Mouse (Mus musculus): Measurements from ENCODE around the gene Nsg1. TPM values are rescaled to one million over a fixed set of nuclear protein-coding genes. Genes with fewer than 3 reads are reported as not detected.
A peak's percentile ranks its signal among the peaks of the same experiment; 100 is the strongest.

The Nsg1 gene
- 100 to 1,000 TPM; 460 to 493 TPM for total RNA-seq (2021)

GRCm38 (mm10) chr5:38159634-38160413, at the start of gene Nsg1:
TSS of gene Nsg1 (minus strand) at chr5:38159907.
- no peak for DNase-seq (ENCODE audit: low spot score in 2 of 2)
- intact Hi-C loops (cut with DNase I), result loop anchor here (5.0 kb wide), 1 partner anchor 43 kb away; no protein-coding TSS in a partner anchor

DNA sequence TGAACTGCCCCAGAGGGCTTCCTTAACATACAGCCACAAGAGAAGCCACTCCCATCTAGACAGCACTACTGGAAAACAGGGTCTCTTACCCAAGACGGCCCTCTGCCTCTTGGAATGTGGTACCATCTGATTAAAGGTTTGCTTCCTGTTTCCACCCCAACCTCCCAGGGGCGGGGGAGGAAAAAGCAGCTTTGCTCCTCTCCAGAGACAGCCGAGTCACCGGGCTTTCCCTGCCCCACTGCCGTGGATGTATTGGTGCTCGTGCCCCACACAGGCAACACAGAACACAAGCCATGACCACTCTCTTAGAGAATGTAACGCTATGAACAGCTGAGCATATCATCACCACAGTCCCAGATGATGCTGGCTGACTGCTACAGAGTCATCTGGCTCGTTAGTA, 49.3 kb upstream of the Nsg1 start:
- intact Hi-C loops (cut with DNase I), result no loop called here
- no peak for DNase-seq (ENCODE audit: low spot score in 2 of 2)

DNA sequence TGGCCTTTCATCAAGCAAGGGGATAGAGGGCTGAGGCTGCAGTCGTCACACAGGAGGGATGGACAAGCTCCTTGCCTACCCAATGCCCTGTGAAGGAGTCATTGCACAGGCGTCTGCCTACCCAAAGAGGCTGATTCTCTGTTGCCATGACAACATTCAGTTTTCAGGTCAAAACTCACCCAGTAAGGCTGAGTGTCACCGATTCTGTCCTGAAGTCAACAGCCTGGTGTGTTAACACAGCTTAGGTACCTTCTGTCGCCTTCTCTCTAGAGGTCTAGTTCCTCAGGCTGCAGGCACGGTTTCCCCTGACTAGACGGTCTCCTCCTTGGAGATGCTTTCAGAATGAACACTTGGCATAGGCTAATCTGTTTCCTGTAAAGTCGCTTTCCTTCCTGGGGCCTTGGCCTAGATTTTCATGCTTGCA, 45.6 kb upstream of the Nsg1 start:
- DNase-seq (ENCODE audit: low spot score in 2 of 2), result peak; percentile 28 to 44
- intact Hi-C loops (cut with DNase I), result no loop called here

GRCm38 (mm10) chr5:38199686-38200085, 40.0 kb upstream of the Nsg1 start:
- intact Hi-C loops (cut with DNase I), result no loop called here
- no peak for DNase-seq (ENCODE audit: low spot score in 2 of 2)

GRCm38 (mm10) chr5:38197482-38197823, 37.7 kb upstream of the Nsg1 start:
- intact Hi-C loops (cut with DNase I), result loop anchor here (2.0 kb wide), 1 partner anchor 101 kb away; no protein-coding TSS in a partner anchor
- DNase-seq (ENCODE audit: low spot score in 2 of 2), result peak; percentile 82 to 89

GRCm38 (mm10) chr5:38196821-38197481, 37.2 kb upstream of the Nsg1 start:
- intact Hi-C loops (cut with DNase I), result loop anchor here (2.0 kb wide), 1 partner anchor 100 kb away; no protein-coding TSS in a partner anchor
- no peak for DNase-seq (ENCODE audit: low spot score in 2 of 2)

DNA sequence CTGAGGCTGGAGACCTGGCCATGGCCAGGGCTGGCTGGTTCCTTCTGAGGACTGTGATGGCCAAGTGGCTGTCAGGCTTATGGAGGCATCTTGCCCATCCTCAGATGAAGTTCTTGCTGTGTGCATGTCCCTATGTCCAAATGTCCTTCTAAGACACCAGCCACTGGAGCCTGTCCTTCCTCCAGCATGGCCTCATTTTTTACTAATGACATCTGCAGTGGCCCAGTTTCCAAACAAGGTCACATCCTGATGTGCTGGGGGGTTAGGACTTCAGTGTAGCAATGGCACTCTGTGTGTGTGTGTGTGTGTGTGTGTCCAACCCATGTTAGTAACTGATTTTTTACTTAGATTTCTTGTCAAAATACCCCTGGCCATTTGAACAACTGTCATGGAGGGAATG, 36.2 kb upstream of the Nsg1 start:
- intact Hi-C loops (cut with DNase I), result loop anchor here (2.0 kb wide), 1 partner anchor 99 kb away; no protein-coding TSS in a partner anchor

DNA sequence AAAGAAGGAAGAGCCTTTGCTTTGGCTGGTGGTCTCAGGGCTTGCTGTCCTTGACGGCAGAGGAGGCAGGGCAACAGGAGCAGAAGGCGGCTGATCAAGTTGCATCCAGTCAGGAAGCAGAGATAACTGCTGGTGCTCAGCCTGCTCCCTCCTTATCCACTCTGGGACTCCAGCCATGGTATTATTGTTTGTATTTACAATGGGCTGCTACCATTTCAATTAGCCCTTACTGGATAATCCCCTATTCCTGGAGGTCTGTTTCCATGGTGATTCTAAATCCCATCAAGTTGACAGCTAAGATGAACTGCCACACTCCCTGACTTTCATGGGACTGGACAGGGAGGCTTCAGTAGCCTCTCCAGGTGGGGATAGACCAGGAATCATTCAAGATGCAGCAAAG, 35.2 kb upstream of the Nsg1 start:
- intact Hi-C loops (cut with DNase I), result no loop called here
- no peak for DNase-seq (ENCODE audit: low spot score in 2 of 2)

More for the DNA sequence above, 36.2 kb upstream of the Nsg1 start:
- no peak for DNase-seq (ENCODE audit: low spot score in 2 of 2)

DNA sequence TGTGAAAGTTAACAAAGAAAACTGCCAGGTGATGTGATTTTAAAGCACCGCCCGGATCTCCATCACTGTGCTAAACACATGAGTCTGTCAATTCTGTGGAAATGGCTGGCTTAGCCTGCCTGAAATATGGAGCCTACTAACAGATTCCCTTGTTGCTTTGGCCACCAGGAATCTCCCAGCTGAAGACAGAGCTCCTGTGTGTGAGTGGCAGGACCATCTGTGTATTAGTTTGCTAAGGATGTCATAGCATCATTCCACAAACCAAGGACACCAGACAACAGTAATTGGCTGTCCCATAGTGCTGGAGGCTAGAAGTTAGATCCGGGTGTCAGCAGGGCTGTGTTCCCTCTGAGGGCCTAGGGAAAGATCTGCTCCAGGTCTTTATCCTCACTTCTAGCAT, 31.2 kb upstream of the Nsg1 start:
- intact Hi-C loops (cut with DNase I), result no loop called here

DNA sequence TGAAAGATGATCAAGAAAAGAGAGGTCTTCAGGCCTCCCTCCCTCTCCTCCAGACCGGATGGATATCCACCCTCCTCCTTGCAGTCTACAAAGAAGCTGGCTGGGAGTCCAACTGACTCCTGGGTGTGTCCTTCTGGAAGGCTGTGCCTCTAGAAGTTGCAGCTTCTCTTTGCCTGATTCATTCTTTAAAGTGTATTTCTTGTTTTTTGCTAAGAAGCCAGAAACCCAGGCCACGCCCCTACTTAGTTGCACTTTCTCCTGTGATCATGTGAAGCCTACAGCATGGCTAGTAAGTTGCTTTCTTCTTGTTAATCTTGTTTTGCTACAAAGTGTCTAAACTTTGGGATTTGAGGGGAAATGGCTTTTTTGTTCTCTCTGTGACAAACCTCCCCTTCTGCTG, 27.3 kb upstream of the Nsg1 start:
- no peak for DNase-seq (ENCODE audit: low spot score in 2 of 2)
- intact Hi-C loops (cut with DNase I), result no loop called here

More for the DNA sequence above, 31.2 kb upstream of the Nsg1 start:
- no peak for DNase-seq (ENCODE audit: low spot score in 2 of 2)

DNA sequence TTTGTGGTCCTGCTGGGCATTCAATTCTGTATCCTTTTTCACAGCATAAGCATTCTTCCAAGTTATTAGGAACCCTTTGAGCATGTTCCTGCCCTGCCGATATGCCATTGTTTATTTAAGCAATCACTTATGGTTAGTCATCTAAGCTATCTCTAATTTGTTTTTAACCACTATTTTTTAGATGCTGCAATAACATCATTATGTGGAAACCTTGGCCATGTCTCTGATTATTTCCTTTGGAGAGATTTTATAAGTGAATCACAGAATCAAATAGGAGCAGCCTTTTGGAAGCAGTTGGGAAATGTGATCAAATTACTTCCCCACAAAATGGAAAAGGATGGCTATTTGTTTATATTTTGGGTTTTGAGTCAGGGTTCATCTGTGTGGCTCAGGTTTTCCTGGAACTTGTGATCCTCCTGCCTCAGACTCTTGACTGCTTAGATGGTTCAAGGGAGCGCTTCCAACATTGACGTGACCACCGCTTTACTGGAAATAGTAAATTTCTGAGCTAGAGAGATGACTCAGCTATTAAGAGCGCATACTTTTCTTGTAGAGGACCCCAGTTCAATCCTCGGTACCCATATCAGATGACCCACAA, 25.1 kb upstream of the Nsg1 start:
- intact Hi-C loops (cut with DNase I), result no loop called here
- no peak for DNase-seq (ENCODE audit: low spot score in 2 of 2)

DNA sequence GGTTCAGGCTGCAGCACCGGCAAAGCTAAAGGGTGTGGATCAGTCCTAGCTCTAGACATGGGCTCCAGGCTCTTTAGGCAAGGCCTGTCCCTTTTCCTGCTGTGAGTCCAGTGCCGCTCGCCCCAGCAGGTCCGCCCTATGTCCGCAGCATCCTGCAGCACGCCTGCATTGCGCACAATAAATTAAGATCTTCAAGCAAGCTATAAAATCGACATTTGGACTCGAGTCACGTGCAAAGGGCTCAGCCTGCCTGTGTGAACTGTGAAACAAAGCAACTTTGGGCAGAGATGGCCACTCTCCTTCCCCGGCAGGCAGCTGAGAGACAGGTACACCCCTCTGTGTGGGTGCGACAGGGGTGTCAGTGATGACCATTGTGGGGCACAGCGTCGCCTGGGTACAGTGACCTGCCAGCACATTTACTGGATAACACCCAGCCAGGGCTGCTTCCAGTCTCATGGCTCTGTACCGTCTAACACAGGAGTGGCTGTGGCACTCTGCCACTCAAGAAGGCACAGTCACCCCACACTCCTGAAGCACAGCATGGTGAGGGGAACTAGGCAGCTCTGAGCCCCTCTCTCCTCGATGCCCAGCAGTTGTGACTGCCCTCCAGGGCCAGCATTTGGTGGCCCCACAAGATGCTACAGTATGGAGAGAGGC, 14.7 kb upstream of the Nsg1 start:
- no peak for DNase-seq (ENCODE audit: low spot score in 2 of 2)
- intact Hi-C loops (cut with DNase I), result no loop called here

GRCm38 (mm10) chr5:38173766-38174165, 14.1 kb upstream of the Nsg1 start:
- DNase-seq (ENCODE audit: low spot score in 2 of 2), result no peak
- intact Hi-C loops (cut with DNase I), result no loop called here

- DNase-seq (ENCODE audit: low spot score in 2 of 2), result no peak
- intact Hi-C loops (cut with DNase I), result no loop called here
Measured at GRCm38 (mm10) chr5:38168497-38168896, 8.8 kb upstream of the Nsg1 start.

DNA sequence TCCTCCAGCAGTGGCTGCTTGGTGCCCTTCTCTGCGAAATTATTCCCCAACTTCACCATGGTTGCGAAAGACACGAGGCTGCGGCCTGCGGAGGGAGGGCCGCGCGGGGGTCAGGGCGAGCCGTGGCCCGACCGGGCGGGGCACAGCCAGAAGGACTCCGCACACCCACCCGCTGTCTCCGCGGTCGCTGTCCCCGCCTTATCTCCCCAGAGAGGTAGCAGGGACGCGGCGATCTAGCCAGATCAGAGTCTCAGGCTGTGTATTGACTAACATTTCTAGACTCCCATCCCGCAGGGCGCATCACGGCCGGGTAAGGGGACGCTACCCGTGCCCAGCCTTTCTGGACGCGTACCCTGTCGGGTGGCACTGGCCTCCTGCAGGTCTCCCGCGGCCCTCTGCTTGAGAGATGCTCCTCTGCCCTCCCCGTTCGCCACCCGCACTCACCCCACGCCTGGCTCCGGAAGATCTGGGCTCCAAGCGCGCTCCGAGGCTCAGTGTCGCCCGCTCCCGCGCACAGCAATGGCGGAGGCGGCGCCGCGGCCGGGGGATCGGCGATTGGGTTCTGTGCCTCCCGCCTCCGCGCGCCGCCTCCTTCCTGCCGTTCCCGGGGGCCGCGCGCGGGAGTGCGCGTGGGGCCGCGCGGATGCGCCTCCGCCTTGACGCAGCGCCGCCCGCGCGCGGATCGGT, 617 bp downstream of the Nsg1 start:
- peak; percentile 79 to 86 for DNase-seq (ENCODE audit: low spot score in 2 of 2)
- intact Hi-C loops (cut with DNase I), result loop anchor here (5.0 kb wide), 1 partner anchor 42 kb away; no protein-coding TSS in a partner anchor

GRCm38 (mm10) chr5:38158501-38158946, 1.2 kb downstream of the Nsg1 start:
- peak; percentile 64 to 70 for DNase-seq (ENCODE audit: low spot score in 2 of 2)
- intact Hi-C loops (cut with DNase I), result loop anchor here (5.0 kb wide), 1 partner anchor 41 kb away; no protein-coding TSS in a partner anchor

- intact Hi-C loops (cut with DNase I), result loop anchor here (5.0 kb wide), 1 partner anchor 40 kb away; no protein-coding TSS in a partner anchor
- no peak for DNase-seq (ENCODE audit: low spot score in 2 of 2)
Measured at GRCm38 (mm10) chr5:38157481-38158020, 2.2 kb downstream of the Nsg1 start.

GRCm38 (mm10) chr5:38153636-38154035, 6.1 kb downstream of the Nsg1 start:
- no peak for DNase-seq (ENCODE audit: low spot score in 2 of 2)
- intact Hi-C loops (cut with DNase I), result no loop called here
